Mouse (Mus musculus): Measurements from ENCODE around the gene Slc5a12. TPM values are rescaled to one million over a fixed set of nuclear protein-coding genes. Genes with fewer than 3 reads are reported as not detected.

Gene Slc5a12
- polyA plus RNA-seq, 1 experiment from 2014 or later: not detected

DNA sequence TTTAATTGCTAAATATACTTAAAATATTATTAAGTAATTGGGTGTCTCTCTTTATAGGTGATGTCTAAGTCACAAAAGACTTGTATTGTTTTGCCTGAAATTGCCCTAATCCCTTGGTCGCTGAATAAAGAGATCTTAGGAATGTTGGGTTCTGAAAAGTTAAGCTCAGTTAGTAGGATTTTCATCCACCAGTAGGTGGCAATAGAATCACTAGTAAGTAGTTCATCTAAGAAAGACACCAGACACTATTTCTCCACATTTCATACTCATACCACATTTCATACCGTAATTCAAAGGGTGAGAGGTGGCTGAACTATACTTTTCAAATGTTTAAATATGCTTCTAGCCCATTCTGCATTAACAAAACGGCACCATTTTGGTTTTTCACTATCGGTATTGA, 66.2 kb downstream of the Slc5a12 start:
- no peaks in the 10 kb centered on the region for H3K9me3 ChIP-seq (ENCODE audit: control insufficient read depth, low read length)
- H3K9ac ChIP-seq (replicated peaks; ENCODE audit: low read length): no peak overlapping the region
- H3K4me2 ChIP-seq (ENCODE audit: low read length): no peak overlapping the region
- no peak overlapping the region for H3K4me3 ChIP-seq (replicated peaks; ENCODE audit: low read depth, low read length)
- peak; percentile 58; the same call in 1 of the 2 replicates for ATAC-seq (ENCODE audit: low FRiP score, low TSS enrichment)
- no peaks in the 10 kb centered on the region for H3K4me1 ChIP-seq (ENCODE audit: control insufficient read depth, insufficient read depth, low read length)
- 46% methylated on average over 4 of the region's 4 CpGs for WGBS
- H3K27ac ChIP-seq (replicated peaks; ENCODE audit: low read depth, low read length): no peak overlapping the region
- no peaks in the 10 kb centered on the region for H3K27me3 ChIP-seq (ENCODE audit: control insufficient read depth, insufficient read depth, low read length)
- peak; percentile 86 for DNase-seq
- H3K36me3 ChIP-seq (ENCODE audit: control insufficient read depth, insufficient read depth, low read length): no peaks in the 10 kb centered on the region

DNA sequence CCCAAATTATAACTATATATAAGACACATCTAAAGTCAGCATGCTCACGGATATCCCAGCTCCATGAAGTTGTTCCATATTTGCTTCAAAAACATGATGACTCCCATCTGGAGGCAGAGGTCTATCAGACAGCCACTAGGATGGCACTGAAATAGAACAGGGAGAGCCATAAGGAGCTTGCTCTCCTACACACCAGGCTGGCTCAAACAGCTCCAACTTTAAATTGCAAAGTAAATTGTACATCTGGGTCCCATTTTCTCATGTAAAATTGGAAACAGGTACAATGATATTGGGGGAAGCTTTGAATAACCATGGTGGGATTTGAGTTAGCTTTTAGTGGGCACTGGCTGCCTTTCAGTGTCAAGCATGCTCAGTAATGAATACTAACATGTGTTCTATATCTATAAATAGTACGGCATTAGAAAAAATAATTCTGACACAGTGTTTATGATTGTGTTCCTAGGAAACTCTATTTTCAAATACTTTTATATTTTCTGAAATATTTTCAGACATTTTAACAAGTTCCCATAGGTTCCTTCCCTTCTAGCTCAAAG, 74.0 kb downstream of the Slc5a12 start:
- DNase-seq: no peak
- Histone ChIP-seq H3K4me2 (ENCODE audit: low read length) (no peak overlapping the region), H3K4me1 (ENCODE audit: control insufficient read depth, insufficient read depth, low read length) (no peaks in the 10 kb centered on the region), H3K36me3 (ENCODE audit: control insufficient read depth, insufficient read depth, low read length) (no peaks in the 10 kb centered on the region), H3K27ac (replicated peaks; ENCODE audit: low read depth, low read length) (no peak overlapping the region), H3K27me3 (ENCODE audit: control insufficient read depth, insufficient read depth, low read length) (no peaks in the 10 kb centered on the region), H3K9ac (replicated peaks; ENCODE audit: low read length) (no peak overlapping the region), H3K9me3 (ENCODE audit: control insufficient read depth, low read length) (no peaks in the 10 kb centered on the region), H3K4me3 (replicated peaks; ENCODE audit: low read depth, low read length) (no peak overlapping the region)
- WGBS: 93% methylated on average over 2 of the region's 2 CpGs
- no peak for ATAC-seq (ENCODE audit: low FRiP score, low TSS enrichment)

Other genes starting within 250 kb of the Slc5a12 start
- gene Fibin, start 234.1 kb upstream of the Slc5a12 start, polyA plus RNA-seq (2014; fragmentation: Nextera tagmentation; extraction: Ambion mirVana): 1.5 and 2.4 TPM in 2 replicates
- gene Muc15, start 124.0 kb downstream of the Slc5a12 start, polyA plus RNA-seq (2014; fragmentation: Nextera tagmentation; extraction: Ambion mirVana): not detected in 2 replicates